Mouse (Mus musculus) macrophage (primary cell): Measurements from ENCODE around the gene Epha6. TPM values are rescaled to one million over a fixed set of nuclear protein-coding genes. Genes with fewer than 3 reads are reported as not detected.
"Not testable (repeated sequence)": the region's sequence is repeated elsewhere in the genome, so short reads cannot be mapped to it uniquely, and the experiment has no call there.

ENCODE experiments used
- H3K27ac ChIP-seq: fragments of 350-480 bp; formaldehyde crosslinking; 2 replicates; pipeline ENCODE4 v1.9.0; 2021
- H3K36me3 ChIP-seq: fragments of 350-480 bp; formaldehyde crosslinking; 2 replicates; pipeline ENCODE4 v1.9.0; 2021; ENCODE audit errors: inconsistent target
- H3K4me3 ChIP-seq: fragments of 350-480 bp; formaldehyde crosslinking; 2 replicates; pipeline ENCODE4 v1.9.0; 2021; ENCODE audit errors: inconsistent target
- H3K79me2 ChIP-seq: fragments of 350-480 bp; formaldehyde crosslinking; 2 replicates; pipeline ENCODE4 v1.9.0; 2021; ENCODE audit errors: inconsistent target
- WGBS: methylation state at CpG from one replicate; pipeline ENCODE4 v1.1.7; 2026; ENCODE audit warnings: inconsistent platforms; ENCODE audit not compliant: missing documents; 5-methylcytosine and 5-hydroxymethylcytosine counted together
- polyA plus RNA-seq: library from polyadenylated mRNA; stranded (reverse); fragments of 250-400 nt; gene quantifications from 3 replicates; pipeline ENCODE4 v1.2.4, GENCODE M21; 2018; ENCODE audit warnings: inconsistent platforms

Gene Epha6
- polyA plus RNA-seq, 1 experiment from 2014 or later, result not detected

- no peaks in the 10 kb centered on the region for H3K36me3 ChIP-seq
- 92% methylated on average over 13 of the region's 13 CpGs for WGBS
- H3K79me2 ChIP-seq, result no peaks in the 10 kb centered on the region
- no peak overlapping the region for H3K27ac ChIP-seq
- no peak overlapping the region for H3K4me3 ChIP-seq
Observed at GRCm38 (mm10) chr16:59880073-59880472, 725.3 kb downstream of the Epha6 start.

GRCm38 (mm10) chr16:59871792-59872191, 733.5 kb downstream of the Epha6 start:
- WGBS, result 98% methylated on average over 3 of the region's 3 CpGs
- H3K79me2 ChIP-seq, result no peaks in the 10 kb centered on the region
- no peak overlapping the region for H3K4me3 ChIP-seq
- H3K27ac ChIP-seq, result no peak overlapping the region
- no peaks in the 10 kb centered on the region for H3K36me3 ChIP-seq

GRCm38 (mm10) chr16:59854160-59854717, 751.1 kb downstream of the Epha6 start:
- H3K27ac ChIP-seq, result no peak overlapping the region
- no peaks in the 10 kb centered on the region for H3K36me3 ChIP-seq
- H3K4me3 ChIP-seq, result no peak overlapping the region
- 81% methylated on average over 7 of the region's 7 CpGs for WGBS
- H3K79me2 ChIP-seq, result no peaks in the 10 kb centered on the region

GRCm38 (mm10) chr16:59852689-59853088, 752.6 kb downstream of the Epha6 start:
- Histone ChIP-seq H3K36me3 (no peaks in the 10 kb centered on the region), H3K27ac (no peak overlapping the region), H3K79me2 (no peaks in the 10 kb centered on the region), H3K4me3 (no peak overlapping the region)
- 56% methylated on average over 2 of the region's 2 CpGs for WGBS

GRCm38 (mm10) chr16:59846574-59846973, 758.8 kb downstream of the Epha6 start:
- Histone ChIP-seq H3K27ac (no peak overlapping the region), H3K79me2 (no peaks in the 10 kb centered on the region), H3K4me3 (no peak overlapping the region), H3K36me3 (no peaks in the 10 kb centered on the region)
- WGBS, result 21% methylated on average over 3 of the region's 3 CpGs

- 98% methylated on average over 4 of the region's 4 CpGs for WGBS
- no peak overlapping the region for H3K4me3 ChIP-seq
- H3K79me2 ChIP-seq, result no peaks in the 10 kb centered on the region
- no peak overlapping the region for H3K27ac ChIP-seq
- H3K36me3 ChIP-seq, result no peaks in the 10 kb centered on the region
Observed at GRCm38 (mm10) chr16:59836778-59837177, 768.6 kb downstream of the Epha6 start.

- Histone ChIP-seq H3K4me3 (no peak overlapping the region), H3K79me2 (no peaks in the 10 kb centered on the region), H3K36me3 (no peaks in the 10 kb centered on the region), H3K27ac (no peak overlapping the region)
- 88% methylated on average over 10 of the region's 10 CpGs for WGBS
Observed at GRCm38 (mm10) chr16:59836304-59836703, 769.0 kb downstream of the Epha6 start.

GRCm38 (mm10) chr16:59832468-59832867, 772.9 kb downstream of the Epha6 start:
- Histone ChIP-seq H3K36me3 (no peaks in the 10 kb centered on the region), H3K27ac (no peak overlapping the region), H3K79me2 (no peaks in the 10 kb centered on the region), H3K4me3 (no peak overlapping the region)
- WGBS, result 82% methylated on average over 5 of the region's 5 CpGs

GRCm38 (mm10) chr16:59829655-59830054, 775.7 kb downstream of the Epha6 start:
- Histone ChIP-seq H3K27ac (no peak overlapping the region), H3K79me2 (no peaks in the 10 kb centered on the region), H3K36me3 (no peaks in the 10 kb centered on the region), H3K4me3 (no peak overlapping the region)
- WGBS, result 85% methylated on average over 13 of the region's 13 CpGs

- 65% methylated on average over 4 of the region's 4 CpGs for WGBS
- H3K36me3 ChIP-seq, H3K79me2 ChIP-seq, H3K4me3 ChIP-seq, H3K27ac ChIP-seq: not testable (repeated sequence)
Observed at GRCm38 (mm10) chr16:59799790-59800189, 805.5 kb downstream of the Epha6 start.

- Histone ChIP-seq H3K79me2 (no peaks in the 10 kb centered on the region), H3K4me3 (no peak overlapping the region), H3K27ac (no peak overlapping the region), H3K36me3 (no peaks in the 10 kb centered on the region)
- 89% methylated on average over 2 of the region's 2 CpGs for WGBS
Observed at GRCm38 (mm10) chr16:59772297-59772696, 833.0 kb downstream of the Epha6 start.

- Histone ChIP-seq H3K4me3 (no peak overlapping the region), H3K36me3 (no peaks in the 10 kb centered on the region)
- WGBS, result 90% methylated on average over 1 of the region's 1 CpGs
Observed at GRCm38 (mm10) chr16:59770421-59770820, 834.9 kb downstream of the Epha6 start.

GRCm38 (mm10) chr16:59769936-59770335, 835.4 kb downstream of the Epha6 start:
- no peaks in the 10 kb centered on the region for H3K36me3 ChIP-seq
- WGBS, result 90% methylated on average over 7 of the region's 7 CpGs
- no peaks in the 10 kb centered on the region for H3K79me2 ChIP-seq
- no peak overlapping the region for H3K27ac ChIP-seq
- H3K4me3 ChIP-seq, result no peak overlapping the region

More at GRCm38 (mm10) chr16:59770421-59770820, 834.9 kb downstream of the Epha6 start:
- no peaks in the 10 kb centered on the region for H3K79me2 ChIP-seq
- no peak overlapping the region for H3K27ac ChIP-seq

- no peak overlapping the region for H3K27ac ChIP-seq
- no peaks in the 10 kb centered on the region for H3K79me2 ChIP-seq
- H3K4me3 ChIP-seq, result no peak overlapping the region
- 89% methylated on average over 4 of the region's 4 CpGs for WGBS
- no peaks in the 10 kb centered on the region for H3K36me3 ChIP-seq
Observed at GRCm38 (mm10) chr16:59760875-59761274, 844.5 kb downstream of the Epha6 start.

- H3K27ac ChIP-seq, result no peak overlapping the region
- 96% methylated on average over 4 of the region's 4 CpGs for WGBS
Observed at GRCm38 (mm10) chr16:59750905-59751304, 854.4 kb downstream of the Epha6 start.

GRCm38 (mm10) chr16:59743669-59744068, 861.7 kb downstream of the Epha6 start:
- H3K4me3 ChIP-seq, result no peak overlapping the region
- WGBS, result 80% methylated on average over 1 of the region's 1 CpGs
- H3K36me3 ChIP-seq, result no peaks in the 10 kb centered on the region
- H3K79me2 ChIP-seq, result no peaks in the 10 kb centered on the region
- no peak overlapping the region for H3K27ac ChIP-seq

More at GRCm38 (mm10) chr16:59750905-59751304, 854.4 kb downstream of the Epha6 start:
- H3K36me3 ChIP-seq, result no peaks in the 10 kb centered on the region
- H3K79me2 ChIP-seq, result no peaks in the 10 kb centered on the region
- no peak overlapping the region for H3K4me3 ChIP-seq
